Mouse (Mus musculus): ENCODE results near the gene Chuk.
"Not testable (repeated sequence)": the region's sequence is repeated elsewhere in the genome, so short reads cannot be mapped to it uniquely, and the experiment has no call there.

The Chuk gene

GRCm38 (mm10) chr19:44106831-44107660, at the start of gene Chuk:
Gene Chuk, minus strand, starts transcription at chr19:44107480.
- DNase-seq, result peak; percentile 95 to 97

- DNase-seq, result no peak
These were observed 49.7 kb upstream of the Chuk start for GRCm38 (mm10) chr19:44157005-44157404.

- no peak for DNase-seq
These were observed 46.5 kb upstream of the Chuk start for GRCm38 (mm10) chr19:44153781-44154180.

- DNase-seq, result no peak
These were observed 41.7 kb upstream of the Chuk start for GRCm38 (mm10) chr19:44148991-44149390.

DNA sequence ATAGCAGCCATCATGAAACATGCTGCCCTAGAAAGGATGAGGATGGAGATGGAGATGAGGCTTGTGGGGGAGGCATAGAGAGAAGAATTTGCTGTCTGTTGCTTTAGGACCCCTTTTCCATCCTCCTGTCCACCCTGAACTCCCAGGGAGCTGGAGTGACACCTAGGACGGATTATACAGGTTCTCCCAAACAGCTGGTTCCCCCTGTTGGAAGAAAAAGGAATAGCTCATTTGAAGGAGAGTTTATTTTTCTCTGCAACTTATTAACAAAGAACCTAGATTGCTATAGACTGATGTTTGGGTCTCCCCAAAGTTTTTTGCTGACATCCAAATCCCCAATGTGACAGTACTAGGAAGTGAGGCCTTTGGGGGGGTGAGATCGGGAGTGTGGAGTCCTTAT, 41.1 kb upstream of the Chuk start:
- no peak for DNase-seq

DNA sequence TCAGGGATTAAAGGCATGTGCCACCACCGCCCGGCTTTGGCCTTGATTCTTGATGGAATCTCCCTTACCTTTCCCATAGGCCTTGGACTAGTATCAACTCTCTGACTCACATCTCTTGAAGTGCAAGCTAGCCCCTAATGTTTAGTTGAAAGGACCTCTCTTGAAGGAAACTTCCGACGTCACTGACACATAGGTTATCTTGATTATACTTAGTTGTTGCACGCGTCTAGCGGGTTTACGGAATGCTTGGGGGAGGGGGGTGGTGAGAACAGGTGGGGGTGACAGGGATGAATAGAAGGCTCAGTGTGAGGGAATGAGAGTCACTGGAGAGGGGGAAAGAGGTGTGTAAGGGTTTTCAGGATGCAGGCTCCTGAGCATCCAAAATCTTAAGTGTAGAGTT, 39.7 kb upstream of the Chuk start:
- no peak for DNase-seq

- no peak for DNase-seq
These were observed 39.2 kb upstream of the Chuk start for GRCm38 (mm10) chr19:44146568-44146879.

DNA sequence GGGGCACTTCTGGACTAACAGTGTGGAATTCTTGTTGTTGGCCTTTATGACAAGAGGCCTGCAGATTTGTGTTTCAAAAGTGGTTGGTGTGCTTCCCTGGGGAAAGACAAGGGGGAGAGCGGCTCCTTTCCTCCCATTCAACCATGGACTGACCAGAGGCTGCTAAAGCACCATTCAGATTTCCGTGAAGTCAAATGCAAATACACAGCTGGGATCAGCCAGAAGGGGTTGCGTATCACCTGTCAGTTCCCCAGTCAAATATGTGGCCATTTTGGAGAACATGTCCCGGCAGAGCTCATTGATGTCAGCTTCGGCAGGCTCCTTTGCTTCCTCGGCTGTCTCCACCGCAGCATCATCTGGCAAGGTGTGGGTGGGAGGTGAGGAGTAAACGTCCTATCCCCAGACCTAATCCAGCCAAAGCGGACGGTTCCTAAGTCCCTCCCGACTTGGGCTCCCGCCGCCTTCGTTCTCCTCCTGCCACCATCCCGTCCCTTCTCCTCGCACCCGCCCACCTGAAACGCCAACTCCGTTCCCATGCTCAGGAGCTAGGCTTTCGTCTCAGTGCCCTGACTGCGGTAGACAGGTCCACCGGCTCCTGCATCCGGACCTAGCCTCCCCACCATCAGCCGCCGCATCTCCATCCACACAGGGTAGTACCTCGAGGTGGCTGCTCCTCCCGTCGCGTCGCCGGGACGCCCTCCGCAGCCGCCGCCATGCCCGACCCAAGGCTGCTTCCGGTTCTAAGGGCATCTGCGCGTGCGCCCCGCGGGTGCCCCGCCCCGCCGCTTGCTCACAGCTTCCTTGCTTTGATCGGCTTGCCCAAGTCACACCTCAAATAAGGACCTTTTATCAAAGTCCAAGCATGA, 38.7 kb upstream of the Chuk start, which contains the start of gene Bloc1s2:
Bloc1s2 (minus strand) TSS at position 745 of the 866 bp plus-strand sequence.
- DNase-seq, result peak; percentile 91 to 93

DNA sequence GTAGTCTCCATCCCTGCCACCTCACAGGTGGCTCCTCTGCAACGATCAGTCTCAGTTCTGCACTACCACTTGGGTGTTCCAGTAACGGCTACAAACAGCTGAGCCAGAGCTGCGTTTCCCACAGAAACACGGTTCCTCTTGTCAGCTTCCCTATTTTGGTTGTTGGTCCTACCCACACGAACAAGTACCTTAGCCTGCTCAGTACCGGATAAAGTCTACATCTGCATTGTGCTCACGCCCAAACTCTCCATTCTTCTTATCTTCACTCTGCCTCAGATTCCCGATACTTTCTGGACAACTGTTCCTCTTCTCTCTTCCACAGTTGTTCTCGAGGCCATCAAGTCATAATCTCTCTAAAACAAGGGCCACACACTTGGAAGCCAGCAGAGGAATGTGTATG, 37.1 kb upstream of the Chuk start:
- DNase-seq, result no peak

- DNase-seq, result peak in 1 of 2 experiments; percentile 40
These were observed 28.7 kb upstream of the Chuk start for GRCm38 (mm10) chr19:44135960-44136485.

GRCm38 (mm10) chr19:44135072-44135959, 28.0 kb upstream of the Chuk start, which contains the start of gene Cwf19l1:
Gene Cwf19l1, minus strand, starts transcription at chr19:44135876.
- DNase-seq, result peak; percentile 89 to 90

DNA sequence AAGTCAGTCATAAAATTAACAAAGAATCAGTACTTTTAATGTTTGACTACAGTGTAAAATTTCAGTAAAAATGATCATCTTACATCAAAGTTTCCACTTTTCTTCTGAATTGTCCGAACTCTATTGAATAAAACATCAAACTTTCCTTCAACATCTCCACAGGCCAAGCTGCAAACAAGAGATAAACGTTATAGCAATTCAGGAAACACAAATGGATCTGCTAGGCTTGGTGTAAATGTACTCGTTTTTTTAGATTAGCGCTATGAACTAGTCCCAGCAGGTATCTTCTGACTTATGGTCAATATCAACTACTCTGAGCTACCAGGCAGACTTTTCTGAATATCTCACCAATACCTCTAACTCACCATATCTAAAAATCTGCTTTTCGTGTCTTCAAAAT, 25.6 kb upstream of the Chuk start:
- no peak for DNase-seq

DNA sequence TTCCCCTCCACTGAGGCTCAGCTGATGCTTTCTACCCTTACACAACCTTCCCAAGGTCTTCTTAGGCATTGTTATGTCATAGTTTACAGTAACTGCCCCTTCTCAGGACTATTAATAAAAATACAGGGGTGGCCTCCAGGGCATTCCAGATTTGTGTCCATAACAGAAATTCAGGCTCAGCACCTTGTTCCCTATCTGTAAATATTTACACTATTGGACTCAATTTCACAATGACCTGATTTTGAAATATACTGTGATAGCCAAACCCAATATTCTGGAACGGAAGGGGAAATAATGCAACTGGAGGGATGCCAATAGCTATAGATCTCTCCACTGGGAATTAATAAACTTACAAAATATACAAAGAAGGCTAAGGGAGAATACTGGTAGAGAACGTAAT, 21.3 kb upstream of the Chuk start:
- DNase-seq, result no peak

DNA sequence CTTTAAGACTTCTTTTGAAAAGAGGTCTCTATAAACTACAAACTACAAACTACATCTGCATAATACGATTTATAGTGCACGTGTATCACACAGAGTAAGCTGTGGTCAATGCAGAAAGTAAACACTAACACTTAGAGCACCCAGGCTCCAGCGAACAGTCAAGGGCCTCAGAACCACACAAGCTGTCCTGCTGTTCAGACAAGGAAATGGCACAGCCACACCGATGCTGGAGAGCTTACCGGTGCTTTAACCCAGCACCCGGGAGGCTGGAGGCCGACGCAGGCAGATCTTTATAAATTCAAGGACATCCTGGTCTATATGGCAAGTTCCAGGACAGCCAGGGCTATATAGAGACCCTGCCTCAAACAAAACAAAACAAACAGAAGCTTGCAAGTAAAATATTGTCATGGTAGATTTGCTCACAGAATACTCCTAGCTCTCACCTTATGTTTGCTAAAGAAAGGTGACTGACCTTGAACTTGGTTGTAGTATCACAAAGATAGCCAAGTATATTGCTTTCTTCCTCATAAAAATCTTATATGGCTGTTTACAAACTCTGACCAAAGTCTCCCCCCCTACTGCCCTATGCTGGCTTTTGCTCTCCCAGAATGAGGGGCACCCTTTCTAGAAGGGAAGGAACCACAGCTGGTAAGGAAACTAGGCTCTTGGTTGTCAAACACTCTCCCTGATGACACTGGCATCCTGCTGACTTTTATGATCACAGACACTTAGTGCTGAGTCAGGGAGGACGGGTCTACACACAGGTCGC, 20.6 kb upstream of the Chuk start:
- DNase-seq, result no peak

GRCm38 (mm10) chr19:44121137-44121536, 13.9 kb upstream of the Chuk start:
- no peak for DNase-seq

GRCm38 (mm10) chr19:44120686-44121085, 13.4 kb upstream of the Chuk start:
- not testable (repeated sequence) for DNase-seq

DNA sequence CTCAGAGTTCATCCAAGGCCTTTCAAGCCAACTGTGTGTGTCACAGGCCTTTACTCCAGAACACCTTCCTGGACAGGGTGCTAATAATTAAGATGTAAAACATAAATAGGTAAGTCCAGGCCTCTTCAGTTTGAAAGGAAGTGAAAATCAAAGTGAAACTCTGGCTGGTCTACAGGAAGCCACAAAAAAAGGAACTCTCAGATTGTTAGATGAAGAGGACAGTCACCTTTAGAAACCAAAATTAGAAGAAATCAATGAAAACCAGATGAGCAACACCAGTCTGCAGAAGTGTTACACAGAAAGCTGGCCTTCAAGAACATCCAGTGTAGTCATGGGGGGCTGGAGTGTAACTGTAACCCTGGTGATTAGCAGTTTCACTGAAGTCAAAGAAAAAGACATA, 10.5 kb upstream of the Chuk start:
- no peak for DNase-seq

- no peak for DNase-seq
These were observed 4.4 kb upstream of the Chuk start for GRCm38 (mm10) chr19:44111706-44112105.

- no peak for DNase-seq
These were observed 3.1 kb upstream of the Chuk start for GRCm38 (mm10) chr19:44110356-44110755.

DNA sequence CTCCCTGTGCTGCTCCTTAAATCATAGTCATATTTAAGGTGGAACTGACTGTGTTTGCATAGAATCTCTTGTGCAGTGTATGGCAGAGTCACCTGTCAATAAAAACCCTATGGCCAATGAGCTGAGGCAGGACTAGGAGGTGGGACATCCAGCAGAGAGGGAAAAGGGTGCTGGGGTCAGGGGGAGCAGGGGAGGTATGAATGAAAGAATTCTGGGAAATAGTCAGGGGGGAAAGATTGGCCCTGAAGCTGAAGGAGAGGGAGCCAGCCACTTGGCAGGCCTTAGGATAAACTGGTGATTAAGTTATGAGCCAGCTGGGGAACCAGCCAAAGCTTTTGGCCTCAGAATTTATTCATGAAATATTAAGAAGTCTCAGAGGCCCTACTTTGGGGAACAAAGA, 1.7 kb upstream of the Chuk start:
- peak in 1 of 2 experiments; percentile 9 for DNase-seq

DNA sequence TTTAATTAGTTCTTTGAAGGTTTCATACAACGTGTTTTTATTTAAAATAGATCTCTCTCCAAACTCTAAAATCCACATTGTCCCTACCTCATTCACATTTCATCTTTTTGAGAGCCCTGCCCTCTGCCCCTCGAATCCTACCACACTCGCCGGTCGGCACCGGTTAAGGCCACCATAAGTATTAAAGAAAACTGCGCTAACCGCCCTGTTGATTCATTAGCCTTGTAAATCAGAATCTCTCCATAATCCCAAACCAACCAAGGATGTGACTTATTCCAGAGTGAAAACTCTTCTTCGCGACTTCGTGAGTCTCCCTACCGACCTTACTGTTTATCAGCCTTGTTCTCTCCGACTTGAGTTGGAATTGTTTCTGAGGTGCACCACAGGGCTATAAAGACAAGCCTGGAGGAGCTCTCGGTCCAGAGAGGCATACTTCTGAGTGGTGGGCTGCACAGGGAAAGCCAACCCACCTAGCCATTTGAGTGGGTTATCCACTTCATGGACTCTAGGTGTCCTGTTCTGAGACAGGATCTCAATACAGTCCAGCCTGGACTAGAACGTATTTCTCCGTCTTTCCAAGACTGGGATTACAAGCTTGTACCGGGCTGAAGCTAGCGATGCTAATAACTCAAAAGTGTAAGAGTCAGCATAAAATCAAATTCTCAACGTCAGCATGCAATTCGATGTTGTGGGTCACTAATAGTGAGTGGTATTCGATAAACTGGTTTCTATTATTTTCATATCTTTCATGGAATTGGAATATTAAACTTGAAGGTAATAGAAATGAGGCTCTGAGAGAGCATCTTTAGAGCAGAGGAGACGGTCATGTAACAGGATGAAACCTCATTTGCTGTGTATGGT, 611 bp upstream of the Chuk start:
- no peak for DNase-seq
